Mouse (Mus musculus) lung, embryonic 15.5 days (tissue): ENCODE measurements around the gene Gm9958. TPM values are rescaled to one million over a fixed set of nuclear protein-coding genes. Genes with fewer than 3 reads are reported as not detected.
A peak's percentile ranks its signal among the peaks of the same experiment; 100 is the strongest.

ENCODE experiments used
- ATAC-seq: fragments of 200-750 bp; cut with Nextera tagmentation; 2 replicates; pipeline ENCODE4 v1.8.0; 2017; ENCODE audit warnings: moderate number of reproducible peaks, borderline replicate concordance; ENCODE audit not compliant: low FRiP score, low TSS enrichment; ENCODE audit errors: extremely low read depth
- H3K27ac ChIP-seq: fragments of 300-500 bp; sonication (generic); 2 replicates; pipeline ENCODE4 v1.5.1; 2015; ENCODE audit warnings: moderate library complexity, mild to moderate bottlenecking, inconsistent platforms
- H3K27me3 ChIP-seq: fragments of 300-500 bp; sonication (generic); 2 replicates; pipeline ENCODE4 v1.6.1; 2015; ENCODE audit warnings: inconsistent platforms
- H3K36me3 ChIP-seq: fragments of 300-500 bp; sonication (generic); 2 replicates; pipeline ENCODE4 v1.6.1; 2015; ENCODE audit warnings: inconsistent platforms
- H3K4me1 ChIP-seq: fragments of 300-500 bp; sonication (generic); 2 replicates; pipeline ENCODE4 v1.6.1; 2015; ENCODE audit warnings: inconsistent platforms
- H3K4me2 ChIP-seq: fragments of 300-500 bp; sonication (generic); 2 replicates; pipeline ENCODE4 v1.6.1; 2015; ENCODE audit warnings: inconsistent platforms, mild to moderate bottlenecking, moderate library complexity
- H3K4me3 ChIP-seq: fragments of 300-500 bp; sonication (generic); 2 replicates; pipeline ENCODE4 v1.5.1; 2015; ENCODE audit warnings: mild to moderate bottlenecking, inconsistent platforms
- H3K9ac ChIP-seq: fragments of 300-500 bp; sonication (generic); 2 replicates; pipeline ENCODE4 v1.6.1; 2015; ENCODE audit warnings: inconsistent platforms
- H3K9me3 ChIP-seq: fragments of 300-500 bp; sonication (generic); 2 replicates; pipeline ENCODE4 v1.6.1; 2016; ENCODE audit warnings: inconsistent platforms
- WGBS: fragments of 180-500 bp; shearing (Covaris S2); methylation state at CpG from one replicate; pipeline ENCODE4 v1.1.7; 2015; 5-methylcytosine and 5-hydroxymethylcytosine counted together
- polyA plus RNA-seq: library from polyadenylated mRNA; unstranded; fragments of >200 nt; fragmentation: Nextera tagmentation; extraction: Ambion mirVana; gene quantifications from 2 replicates; pipeline ENCODE4 v1.2.1, GENCODE M21; 2015

The Gm9958 gene
- polyA plus RNA-seq = 5.2 and 7.1 TPM in 2 replicates

- Histone ChIP-seq H3K27me3 (no peaks in the 10 kb centered on the region), H3K4me2 (peak within 1 kb of the TSS; percentile 64), H3K4me3 (peak within 1 kb of the TSS; percentile 75), H3K36me3 (no peaks in the 10 kb centered on the region), H3K27ac (peak within 1 kb of the TSS; percentile 99), H3K9ac (peak within 1 kb of the TSS; percentile 94), H3K9me3 (no peaks in the 10 kb centered on the region), H3K4me1 (peaks cover 27% of the 10 kb centered on the region)
- under 1% methylated on average over 7 of the region's 7 CpGs for WGBS
- ATAC-seq = no peak
Measured at GRCm38 (mm10) chr5:90367067-90367303, at the start of gene Gm9958. Gene Gm9958 (plus strand): TSS chr5:90367204.

- ATAC-seq = no peak
- Histone ChIP-seq H3K4me1 (peaks cover 3% of the 10 kb centered on the region), H3K9ac (no peak overlapping the region), H3K27me3 (no peaks in the 10 kb centered on the region), H3K4me2 (no peak overlapping the region), H3K9me3 (no peaks in the 10 kb centered on the region), H3K27ac (no peak overlapping the region), H3K36me3 (no peaks in the 10 kb centered on the region), H3K4me3 (no peak overlapping the region)
- 74% methylated on average over 1 of the region's 1 CpGs for WGBS
Measured at GRCm38 (mm10) chr5:90331071-90331470, 35.9 kb upstream of the Gm9958 start.

- H3K4me2 ChIP-seq = no peak overlapping the region
- no peaks in the 10 kb centered on the region for H3K4me1 ChIP-seq
- no peaks in the 10 kb centered on the region for H3K9me3 ChIP-seq
- no peak overlapping the region for H3K9ac ChIP-seq
- H3K27me3 ChIP-seq = no peaks in the 10 kb centered on the region
- ATAC-seq = no peak
- H3K4me3 ChIP-seq = no peak overlapping the region
- H3K27ac ChIP-seq = no peak overlapping the region
- no peaks in the 10 kb centered on the region for H3K36me3 ChIP-seq
- 85% methylated on average over 2 of the region's 2 CpGs for WGBS
Measured at GRCm38 (mm10) chr5:90332478-90332877, 34.5 kb upstream of the Gm9958 start.

- Histone ChIP-seq H3K36me3 (no peaks in the 10 kb centered on the region), H3K4me3 (no peak overlapping the region), H3K27me3 (no peaks in the 10 kb centered on the region), H3K9me3 (no peaks in the 10 kb centered on the region), H3K27ac (no peak overlapping the region), H3K4me1 (peaks cover 8% of the 10 kb centered on the region), H3K4me2 (no peak overlapping the region), H3K9ac (no peak overlapping the region)
- no peak for ATAC-seq
- 76% methylated on average over 7 of the region's 7 CpGs for WGBS
Measured at GRCm38 (mm10) chr5:90338177-90339091, 28.6 kb upstream of the Gm9958 start.

- WGBS = 38% methylated on average over 5 of the region's 5 CpGs
- Histone ChIP-seq H3K9me3 (no peaks in the 10 kb centered on the region), H3K4me3 (peak overlapping the region; percentile 14), H3K4me1 (peaks cover 8% of the 10 kb centered on the region), H3K27me3 (no peaks in the 10 kb centered on the region), H3K36me3 (no peaks in the 10 kb centered on the region), H3K27ac (no peak overlapping the region), H3K4me2 (peak overlapping the region; percentile 27), H3K9ac (no peak overlapping the region)
- ATAC-seq = peak; percentile 78; the same call in 1 of the 2 replicates
Measured at GRCm38 (mm10) chr5:90339129-90339952, 27.7 kb upstream of the Gm9958 start.

- no peak overlapping the region for H3K27ac ChIP-seq
- no peak overlapping the region for H3K4me3 ChIP-seq
- 84% methylated on average over 1 of the region's 1 CpGs for WGBS
Measured at GRCm38 (mm10) chr5:90339953-90340343, 27.1 kb upstream of the Gm9958 start.

GRCm38 (mm10) chr5:90340847-90341246 is 26.2 kb upstream of the Gm9958 start:
- no peak for ATAC-seq
- no peaks in the 10 kb centered on the region for H3K36me3 ChIP-seq
- 73% methylated on average over 4 of the region's 4 CpGs for WGBS
- peaks cover 8% of the 10 kb centered on the region for H3K4me1 ChIP-seq
- no peak overlapping the region for H3K4me3 ChIP-seq
- no peak overlapping the region for H3K4me2 ChIP-seq
- H3K9me3 ChIP-seq = no peaks in the 10 kb centered on the region
- no peak overlapping the region for H3K27ac ChIP-seq
- H3K27me3 ChIP-seq = no peaks in the 10 kb centered on the region
- no peak overlapping the region for H3K9ac ChIP-seq

More at GRCm38 (mm10) chr5:90339953-90340343, 27.1 kb upstream of the Gm9958 start:
- Histone ChIP-seq H3K4me1 (peaks cover 8% of the 10 kb centered on the region), H3K36me3 (no peaks in the 10 kb centered on the region), H3K27me3 (no peaks in the 10 kb centered on the region), H3K9me3 (no peaks in the 10 kb centered on the region), H3K4me2 (peak overlapping the region; percentile 27; the same call in 1 of the 2 replicates), H3K9ac (no peak overlapping the region)
- ATAC-seq = no peak

GRCm38 (mm10) chr5:90346877-90347276 is 20.1 kb upstream of the Gm9958 start:
- 86% methylated on average over 3 of the region's 3 CpGs for WGBS
- H3K9me3 ChIP-seq = no peaks in the 10 kb centered on the region
- no peaks in the 10 kb centered on the region for H3K27me3 ChIP-seq
- no peak for ATAC-seq
- H3K27ac ChIP-seq = no peak overlapping the region
- H3K9ac ChIP-seq = no peak overlapping the region
- no peaks in the 10 kb centered on the region for H3K36me3 ChIP-seq
- no peak overlapping the region for H3K4me3 ChIP-seq
- H3K4me2 ChIP-seq = no peak overlapping the region
- no peaks in the 10 kb centered on the region for H3K4me1 ChIP-seq

- ATAC-seq = no peak
- WGBS = 85% methylated on average over 4 of the region's 4 CpGs
Measured at GRCm38 (mm10) chr5:90353552-90354317, 13.3 kb upstream of the Gm9958 start.

GRCm38 (mm10) chr5:90355824-90356223 is 11.2 kb upstream of the Gm9958 start:
- peaks cover 6% of the 10 kb centered on the region; the same call in 1 of the 2 replicates for H3K36me3 ChIP-seq
- H3K4me3 ChIP-seq = no peak overlapping the region
- H3K4me2 ChIP-seq = no peak overlapping the region
- WGBS = 85% methylated on average over 3 of the region's 3 CpGs
- H3K4me1 ChIP-seq = no peaks in the 10 kb centered on the region
- ATAC-seq = no peak
- H3K27ac ChIP-seq = no peak overlapping the region
- no peak overlapping the region for H3K9ac ChIP-seq
- no peaks in the 10 kb centered on the region for H3K9me3 ChIP-seq
- no peaks in the 10 kb centered on the region for H3K27me3 ChIP-seq

More at GRCm38 (mm10) chr5:90353552-90354317, 13.3 kb upstream of the Gm9958 start:
- Histone ChIP-seq H3K4me1 (no peaks in the 10 kb centered on the region), H3K9ac (no peak overlapping the region), H3K4me2 (no peak overlapping the region), H3K36me3 (no peaks in the 10 kb centered on the region), H3K4me3 (no peak overlapping the region), H3K27ac (no peak overlapping the region), H3K9me3 (no peaks in the 10 kb centered on the region), H3K27me3 (no peaks in the 10 kb centered on the region)

- Histone ChIP-seq H3K27me3 (no peaks in the 10 kb centered on the region), H3K4me3 (peak overlapping the region; percentile 75), H3K36me3 (peaks cover 6% of the 10 kb centered on the region; the same call in 1 of the 2 replicates), H3K4me2 (peak overlapping the region; percentile 64), H3K27ac (no peak overlapping the region), H3K9ac (peak overlapping the region; percentile 94), H3K4me1 (peaks cover 27% of the 10 kb centered on the region), H3K9me3 (no peaks in the 10 kb centered on the region)
- 2% methylated on average over 6 of the region's 6 CpGs for WGBS
- ATAC-seq = no peak
Measured at GRCm38 (mm10) chr5:90364526-90364925, 2.5 kb upstream of the Gm9958 start.
